Mouse (Mus musculus) kidney, adult 2 months (tissue): Measurements from ENCODE around the gene Pygb.

Experiments
- CTCF ChIP-seq: fragments of 200-500 bp; conservative IDR thresholded peaks from 2 replicates; pipeline ENCODE4 v1.5.1; 2011; ENCODE audit warnings: low read depth, mild to moderate bottlenecking, control low read depth, low read length, moderate library complexity, mixed read lengths; ENCODE audit not compliant: insufficient read depth, insufficient read length
- POLR2A ChIP-seq: fragments of 200-500 bp; IDR thresholded peaks from one replicate; pipeline ENCODE4 v1.6.1; 2011; ENCODE audit warnings: low read depth, low read length, control low read depth

- TF ChIP-seq POLR2A = no peak
- no peak for TF ChIP-seq CTCF
Measured at GRCm38 (mm10) chr2:150822987-150823386, 36.5 kb downstream of the Pygb start.
